19 mouse cellular contexts compared by ENCODE assay signal in the genomic region with DNA sequence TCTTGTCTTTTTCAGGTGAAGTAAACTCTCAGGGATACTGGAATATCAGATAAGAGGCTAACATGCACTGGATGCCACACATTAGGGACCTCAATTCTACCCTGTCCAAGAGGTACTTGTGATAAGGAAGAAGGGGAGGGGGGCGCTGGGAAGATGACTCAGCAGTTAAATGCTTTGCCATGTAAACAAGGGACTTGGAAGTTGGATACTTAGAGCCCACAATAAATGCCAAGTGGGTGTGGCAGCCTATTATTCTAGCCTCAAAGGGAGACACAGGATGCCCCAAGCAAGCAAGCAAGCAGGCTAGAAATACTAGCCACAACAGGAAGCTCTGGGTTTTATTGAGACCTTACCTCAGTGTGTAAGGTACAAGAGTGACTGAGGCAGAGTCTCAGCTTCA. TPM values are rescaled to one million over a fixed set of nuclear protein-coding genes. Genes with fewer than 3 reads are reported as not detected.
DNase-seq lines count a peak whose midpoint lies in the region; ATAC-seq and TF ChIP-seq lines count a peak whose summit lies in the region.
"Had no signal": no experiment of that assay in that cellular context is flagged by ENCODE, and none has a peak within 500 bp of the region (broad histone marks: within the 10 kb centered on the region; RNA-seq: fewer than 3 reads in every experiment).

No protein-coding gene starts in this region.

- no peak overlapping the region for H3K4me2 ChIP-seq in midbrain, embryonic 13.5 days (replicated peaks)
- no peak overlapping the region for H3K4me2 ChIP-seq in midbrain, postnatal 0 days (ENCODE audit: low read depth, low read length, poor library complexity, severe bottlenecking)
- H3K4me2 ChIP-seq: heart, embryonic 15.5 days; limb, embryonic 12.5 days; lung, embryonic 15.5 days had no signal

- H3K27ac ChIP-seq in midbrain, embryonic 13.5 days: 0 out of 2 replicates have a peak overlapping the region, but pooled peaks have one; percentile 4
- H3K27ac ChIP-seq in midbrain, postnatal 0 days (ENCODE audit: low read depth, low read length): no peak overlapping the region
- H3K27ac ChIP-seq: heart, embryonic 15.5 days; hindbrain, embryonic 10.5 days; kidney, postnatal 0 days; limb, embryonic 12.5 days; lung, embryonic 15.5 days; stomach, postnatal 0 days had no signal

- H3K27me3 ChIP-seq in midbrain, embryonic 13.5 days: no peaks in the 10 kb centered on the region
- H3K27me3 ChIP-seq in midbrain, postnatal 0 days (ENCODE audit: insufficient read depth, low read length): no peaks in the 10 kb centered on the region
- H3K27me3 ChIP-seq: heart, embryonic 15.5 days; limb, embryonic 12.5 days; lung, embryonic 15.5 days had no signal

- peaks cover 35% of the 10 kb centered on the region for H3K36me3 ChIP-seq in midbrain, embryonic 13.5 days
- H3K36me3 ChIP-seq in midbrain, postnatal 0 days (ENCODE audit: insufficient read depth, low read length): 0 out of 2 replicates have a peak, but pooled peaks cover 4% of the 10 kb centered on the region

- peaks cover 13% of the 10 kb centered on the region for H3K4me1 ChIP-seq in midbrain, embryonic 13.5 days (replicated peaks)
- H3K4me1 ChIP-seq in midbrain, postnatal 0 days (ENCODE audit: insufficient read depth, low read length): peaks cover 6% of the 10 kb centered on the region

- DNase-seq in cerebellum, adult 9-11 months: peak; percentile 18
- DNase-seq in cerebellum, postnatal 10 days: no peak
- DNase-seq in midbrain, postnatal 0 days (ENCODE audit: low spot score): no peak
- DNase-seq in ZHBTc4 (ENCODE audit: low read depth, low spot score): peak; percentile 55
- no peak for DNase-seq in right cerebral cortex, adult 18-20 months
- no peak for DNase-seq in adrenal gland, postnatal 10 days
- DNase-seq in layer of hippocampus, postnatal 14 days (ENCODE audit: low spot score in 2 of 2): no peak
- DNase-seq: adrenal gland, postnatal 14 days; cerebellum, postnatal 36 days; thymus, postnatal 14 days had no signal

- WGBS in midbrain, embryonic 13.5 days: 92% methylated on average over 1 of the region's 1 CpGs
- WGBS in midbrain, postnatal 0 days: 83% methylated on average over 1 of the region's 1 CpGs

- no peak overlapping the region for H3K9ac ChIP-seq in midbrain, embryonic 13.5 days (replicated peaks)
- H3K9ac ChIP-seq in midbrain, postnatal 0 days (replicated peaks; ENCODE audit: low read length, poor library complexity, severe bottlenecking): no peak overlapping the region
- H3K9ac ChIP-seq: heart, embryonic 15.5 days; limb, embryonic 12.5 days; lung, embryonic 15.5 days had no signal

- H3K9me3 ChIP-seq in midbrain, embryonic 13.5 days: no peaks in the 10 kb centered on the region
- H3K9me3 ChIP-seq in midbrain, postnatal 0 days (ENCODE audit: low read length): no peaks in the 10 kb centered on the region
- H3K9me3 ChIP-seq: heart, embryonic 15.5 days; hindbrain, embryonic 10.5 days; limb, embryonic 12.5 days; lung, embryonic 15.5 days had no signal

- TF ChIP-seq CTCF in midbrain, postnatal 0 days (IDR thresholded peaks at IDR 0.05): no peak

- ATAC-seq in midbrain, embryonic 13.5 days: no peak
- no peak for ATAC-seq in midbrain, postnatal 0 days (ENCODE audit: low FRiP score)
- ATAC-seq: intestine, embryonic 16.5 days had no signal

- H3K4me3 ChIP-seq in midbrain, embryonic 13.5 days (replicated peaks): no peak overlapping the region
- H3K4me3 ChIP-seq in midbrain, postnatal 0 days (ENCODE audit: low read depth, low read length): no peak overlapping the region
- H3K4me3 ChIP-seq: heart, embryonic 15.5 days; hindbrain, embryonic 10.5 days; limb, embryonic 12.5 days; lung, embryonic 15.5 days; myocyte had no signal

RNA-seq across cellular contexts. Expression of a gene that starts 4.4 kb away (rescaled TPM):
- polyA plus RNA-seq in midbrain, embryonic 13.5 days (2015; fragmentation: Nextera tagmentation; extraction: Ambion mirVana): 58.2 and 72.5 TPM in 2 replicates
- total RNA-seq in midbrain, postnatal 0 days (2014; rRNA removed): 223 and 245 TPM in 2 replicates
- polyA plus RNA-seq in midbrain, postnatal 0 days (2015; fragmentation: Nextera tagmentation; extraction: Ambion mirVana): 68.3 and 68.6 TPM in 2 replicates
- 100 to 1,000 TPM; 135 to 159 TPM for total RNA-seq in adrenal gland, postnatal 10 days (2021)
- total RNA-seq in layer of hippocampus, postnatal 14 days (2021): 100 to 1,000 TPM; 270 to 285 TPM

RNA-seq across cellular contexts. Expression of a gene that starts 10.2 kb away (rescaled TPM):
- 10.8 and 11.9 TPM in 2 replicates for polyA plus RNA-seq in midbrain, embryonic 13.5 days (2015; fragmentation: Nextera tagmentation; extraction: Ambion mirVana)
- 102 and 155 TPM in 2 replicates for total RNA-seq in midbrain, postnatal 0 days (2014; rRNA removed)
- 109 and 124 TPM in 2 replicates for polyA plus RNA-seq in midbrain, postnatal 0 days (2015; fragmentation: Nextera tagmentation; extraction: Ambion mirVana)
- 1 to 10 TPM; 3.1 to 5.8 TPM for total RNA-seq in adrenal gland, postnatal 10 days (2021)
- 100 to 1,000 TPM; 184 to 201 TPM for total RNA-seq in layer of hippocampus, postnatal 14 days (2021)
- polyA plus RNA-seq: myocyte had no signal

RNA-seq across cellular contexts. Expression of a gene that starts 10.3 kb away (rescaled TPM):
- polyA plus RNA-seq in midbrain, embryonic 13.5 days (2015; fragmentation: Nextera tagmentation; extraction: Ambion mirVana): 72.0 and 73.9 TPM in 2 replicates
- 52.3 and 55.5 TPM in 2 replicates for total RNA-seq in midbrain, postnatal 0 days (2014; rRNA removed)
- polyA plus RNA-seq in midbrain, postnatal 0 days (2015; fragmentation: Nextera tagmentation; extraction: Ambion mirVana): 45.3 and 55.5 TPM in 2 replicates
- 10 to 100 TPM; 17.7 to 22.5 TPM for total RNA-seq in adrenal gland, postnatal 10 days (2021)
- 10 to 100 TPM; 34.0 to 35.5 TPM for total RNA-seq in layer of hippocampus, postnatal 14 days (2021)

RNA-seq across cellular contexts. Expression of a gene that starts 11.0 kb away (rescaled TPM):
- 57.5 and 61.0 TPM in 2 replicates for polyA plus RNA-seq in midbrain, embryonic 13.5 days (2015; fragmentation: Nextera tagmentation; extraction: Ambion mirVana)
- 2.9 and 4.2 TPM in 2 replicates for total RNA-seq in midbrain, postnatal 0 days (2014; rRNA removed)
- polyA plus RNA-seq in midbrain, postnatal 0 days (2015; fragmentation: Nextera tagmentation; extraction: Ambion mirVana): 11.3 and 11.5 TPM in 2 replicates
- 10 to 100 TPM; 21.6 to 28.7 TPM for total RNA-seq in adrenal gland, postnatal 10 days (2021)
- 10 to 100 TPM; 11.1 to 15.3 TPM for total RNA-seq in layer of hippocampus, postnatal 14 days (2021)

RNA-seq across cellular contexts. Expression of a gene that starts 14.1 kb away (rescaled TPM):
- 39.8 and 40.8 TPM in 2 replicates for polyA plus RNA-seq in midbrain, embryonic 13.5 days (2015; fragmentation: Nextera tagmentation; extraction: Ambion mirVana)
- 5.3 TPM in 1 of 2 replicates, not detected in the other for total RNA-seq in midbrain, postnatal 0 days (2014; rRNA removed)
- 33.1 and 41.1 TPM in 2 replicates for polyA plus RNA-seq in midbrain, postnatal 0 days (2015; fragmentation: Nextera tagmentation; extraction: Ambion mirVana)
- total RNA-seq in adrenal gland, postnatal 10 days (2021): 10 to 100 TPM; 10.1 to 19.1 TPM
- total RNA-seq in layer of hippocampus, postnatal 14 days (2021): 10 to 100 TPM; 21.2 to 27.3 TPM

Comparison
In these comparisons a context has a peak if more than half of its experiments do, and no peak if none do; other contexts are left out.
1. DNase-seq: peak in cerebellum, adult 9-11 months (single experiment) and ZHBTc4 (single experiment); none in cerebellum, postnatal 10 days (0 of 2), midbrain, postnatal 0 days (single experiment), right cerebral cortex, adult 18-20 months (single experiment), adrenal gland, postnatal 10 days (single experiment) and layer of hippocampus, postnatal 14 days (0 of 2).
2. RNA of a gene that starts 10.2 kb away (total RNA-seq): 184 to 201 TPM in layer of hippocampus, postnatal 14 days and 102 to 155 TPM in midbrain, postnatal 0 days; 3.1 to 5.8 TPM in adrenal gland, postnatal 10 days; every median in the first group is over 10 times any median in the second.